Mouse (Mus musculus) fat pad, adult 2 months (tissue): ENCODE measurements around the gene Sgcd.
"Not testable (repeated sequence)": the region's sequence is repeated elsewhere in the genome, so short reads cannot be mapped to it uniquely, and the experiment has no call there.

ENCODE experiments used
- DNase-seq: peaks from one replicate; pipeline ENCODE4 v3.0.0-alpha.2; 2011; ENCODE audit warnings: low read depth, low spot score; ENCODE audit errors: extremely low read depth

Sgcd gene

DNA sequence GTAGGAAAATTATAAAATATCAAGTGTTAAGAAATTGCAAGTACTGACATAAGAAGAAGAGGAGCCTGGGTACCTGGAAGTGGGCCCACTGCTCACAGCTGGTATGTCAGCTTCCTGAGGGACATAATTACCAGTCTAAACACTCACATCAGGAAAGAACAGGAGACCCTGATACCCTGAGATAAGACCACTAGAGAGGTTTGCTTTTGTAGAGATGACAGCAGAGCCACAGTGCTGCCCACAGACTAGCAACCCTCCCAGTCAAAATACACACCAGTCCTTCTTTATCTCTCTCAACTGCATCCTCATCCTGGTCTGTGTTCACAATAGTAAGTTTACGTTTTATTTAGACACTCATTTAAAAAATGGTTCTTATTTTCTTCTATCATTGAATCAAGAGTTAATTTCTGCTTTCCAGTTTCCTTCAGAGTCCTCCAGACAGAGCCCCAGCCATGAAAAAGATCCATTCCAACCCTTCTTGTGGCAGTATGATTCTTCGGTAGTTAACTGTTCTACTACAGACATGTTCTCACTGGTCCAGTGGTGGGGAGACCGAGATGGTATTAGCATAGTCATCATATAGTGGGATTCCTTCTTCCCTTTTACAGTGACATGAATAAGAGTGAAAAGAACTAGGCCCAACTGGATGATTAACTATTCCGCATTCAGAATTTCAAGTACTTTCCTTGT is 211.4 kb downstream of the Sgcd start:
- no peak for DNase-seq

GRCm38 (mm10) chr11:47776019-47776418 is 212.8 kb downstream of the Sgcd start:
- no peak for DNase-seq

- no peak for DNase-seq
These were observed 222.9 kb downstream of the Sgcd start for GRCm38 (mm10) chr11:47765859-47766258.

- not testable (repeated sequence) for DNase-seq
These were observed 225.2 kb downstream of the Sgcd start for GRCm38 (mm10) chr11:47763569-47763968.

DNA sequence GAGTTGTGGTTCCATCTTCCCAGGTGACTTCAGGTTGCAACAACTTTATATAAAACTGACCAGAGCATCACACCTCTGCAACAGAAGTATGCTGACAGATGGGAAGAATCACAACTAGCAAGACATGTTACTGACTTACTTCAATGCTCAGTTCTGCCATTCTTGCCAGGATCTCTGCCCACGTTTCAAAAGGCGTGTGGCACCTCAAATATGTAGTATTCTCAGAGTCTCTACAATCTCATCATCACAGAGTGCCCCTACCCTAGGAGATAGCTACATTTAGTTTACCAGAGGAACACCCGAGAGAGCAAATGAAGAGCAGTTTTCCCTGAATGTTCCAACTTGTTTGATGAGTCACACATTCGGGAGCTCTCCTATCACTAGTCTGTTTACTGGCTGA is 229.8 kb downstream of the Sgcd start:
- DNase-seq: no peak

DNA sequence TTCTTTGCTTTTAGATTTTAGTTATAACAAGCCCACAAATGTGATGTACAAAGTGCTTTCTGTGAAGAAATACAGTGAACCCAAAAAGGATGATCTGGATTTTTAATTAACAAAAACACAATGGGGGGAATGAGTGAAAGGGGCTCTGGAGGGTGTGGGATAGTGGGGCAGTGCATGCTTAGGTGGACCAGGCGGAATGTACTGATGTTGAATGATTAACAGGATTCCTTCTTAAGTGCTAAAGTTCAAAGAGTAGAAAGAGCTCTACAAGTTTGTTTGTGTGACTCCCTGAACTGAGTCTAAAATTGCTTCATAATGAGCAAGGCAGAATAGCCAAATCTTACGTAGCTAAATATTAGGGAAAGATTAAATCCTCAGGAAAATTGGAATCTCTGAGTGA is 246.0 kb downstream of the Sgcd start:
- no peak for DNase-seq

GRCm38 (mm10) chr11:47704930-47705787 is 283.6 kb downstream of the Sgcd start:
- no peak for DNase-seq

GRCm38 (mm10) chr11:47695611-47696010 is 293.2 kb downstream of the Sgcd start:
- DNase-seq: no peak

DNA sequence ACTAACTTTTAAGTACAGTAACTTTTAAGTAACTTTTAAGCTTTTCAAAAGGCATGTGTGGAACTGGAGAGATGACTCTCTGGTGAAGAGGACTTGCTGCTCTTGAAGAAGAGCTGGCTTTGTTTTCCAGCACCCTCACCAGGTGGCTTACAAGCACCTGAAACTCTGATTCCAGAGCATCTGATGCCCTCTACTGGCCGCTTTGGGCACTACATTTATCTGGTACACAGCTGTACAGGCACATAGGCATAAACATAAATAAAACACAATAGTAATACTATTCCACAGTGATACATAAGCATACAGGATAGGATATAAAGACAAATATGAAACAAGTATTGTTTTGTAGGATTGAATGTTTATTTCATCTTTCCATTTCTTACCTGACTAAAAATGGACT is 330.6 kb downstream of the Sgcd start:
- DNase-seq: no peak

- no peak for DNase-seq
These were observed 342.9 kb downstream of the Sgcd start for GRCm38 (mm10) chr11:47645911-47646310.

DNA sequence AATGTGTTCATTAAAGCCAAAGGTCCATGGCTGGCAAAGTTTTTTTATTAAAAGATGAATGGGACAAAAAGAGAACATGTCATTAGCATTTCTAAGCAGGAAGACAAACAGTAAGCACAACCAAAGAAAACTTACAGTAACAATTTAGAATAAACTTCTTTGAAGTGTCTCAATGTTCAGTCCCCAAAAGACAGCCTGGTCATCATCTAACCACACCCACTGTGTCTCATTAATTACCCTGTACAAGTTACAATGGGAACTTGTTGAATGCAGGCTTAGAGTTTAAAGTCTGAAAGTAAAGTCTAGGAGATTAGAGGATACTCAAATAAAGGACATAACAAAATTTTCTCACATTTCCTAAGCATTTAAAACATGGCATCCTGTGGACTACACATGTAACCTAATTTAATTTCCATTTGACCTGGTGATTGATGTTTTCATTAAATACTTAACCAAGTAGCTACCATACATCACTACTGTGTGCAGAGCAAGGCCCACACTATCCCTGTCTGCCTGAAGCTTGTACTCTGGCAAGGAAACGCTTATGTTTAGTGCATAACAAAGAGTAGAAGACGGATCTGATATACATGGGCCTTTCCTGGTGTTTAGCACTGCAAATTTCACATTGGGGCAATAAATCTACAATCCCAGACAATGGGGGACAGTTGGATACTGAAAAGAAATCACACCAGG is 347.1 kb downstream of the Sgcd start:
- DNase-seq: no peak

DNA sequence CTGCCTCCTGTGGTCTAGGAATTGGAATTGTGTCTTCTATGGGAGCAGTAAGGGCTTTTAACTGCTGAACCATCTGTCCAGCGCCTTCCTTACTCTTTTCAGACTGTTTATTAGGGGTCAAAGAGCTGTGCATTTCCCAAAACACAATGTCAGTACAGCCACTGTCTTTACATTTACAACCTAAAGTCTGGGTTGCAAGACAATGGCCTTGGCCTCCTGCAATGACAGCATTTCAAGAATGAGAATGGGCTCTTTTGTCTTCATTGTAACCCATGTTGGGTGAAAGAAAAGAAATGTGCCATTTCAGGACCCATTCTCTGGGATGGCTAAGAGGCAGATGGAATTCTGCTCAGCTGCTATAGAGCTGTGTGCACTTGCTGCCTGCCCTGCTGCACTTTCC is 348.2 kb downstream of the Sgcd start:
- DNase-seq: no peak

DNA sequence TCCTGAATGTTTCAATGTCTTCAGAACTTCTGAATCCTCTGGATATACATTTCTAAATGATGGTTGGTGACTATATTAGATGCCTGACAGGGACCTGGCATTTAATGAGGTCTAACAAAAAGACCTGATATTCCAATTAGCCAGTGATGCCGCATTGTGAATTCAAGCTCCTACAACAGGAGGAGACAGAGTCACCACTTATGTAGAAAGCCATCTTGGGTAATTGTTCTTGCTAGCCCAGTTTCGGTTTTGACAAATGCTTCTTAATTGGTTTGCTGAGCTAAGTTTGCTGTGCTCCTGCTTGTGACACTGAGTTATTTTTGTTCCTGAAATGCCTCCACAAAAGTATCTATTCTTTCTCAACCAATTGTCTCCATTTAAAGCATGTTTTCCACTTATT is 358.6 kb downstream of the Sgcd start:
- no peak for DNase-seq

DNA sequence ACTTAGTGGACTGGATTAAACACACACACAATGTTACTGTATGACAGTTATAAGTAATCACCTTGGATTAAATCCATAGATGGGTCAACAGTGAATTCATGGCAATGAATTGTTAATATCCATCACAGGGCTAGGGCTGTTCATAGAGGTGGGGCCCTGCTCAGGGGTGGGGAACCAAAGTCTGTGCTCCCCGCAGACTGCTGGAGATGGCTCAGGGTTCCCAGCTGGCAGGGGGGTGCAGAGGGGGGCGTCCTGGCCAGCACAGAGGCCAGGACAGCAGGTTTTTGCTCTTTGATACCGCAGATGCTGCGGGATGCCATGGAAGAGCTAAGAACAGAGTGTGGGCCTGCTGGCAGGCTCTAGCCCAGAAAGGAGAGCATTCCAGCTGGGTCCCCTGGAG is 378.9 kb downstream of the Sgcd start:
- DNase-seq: no peak

DNA sequence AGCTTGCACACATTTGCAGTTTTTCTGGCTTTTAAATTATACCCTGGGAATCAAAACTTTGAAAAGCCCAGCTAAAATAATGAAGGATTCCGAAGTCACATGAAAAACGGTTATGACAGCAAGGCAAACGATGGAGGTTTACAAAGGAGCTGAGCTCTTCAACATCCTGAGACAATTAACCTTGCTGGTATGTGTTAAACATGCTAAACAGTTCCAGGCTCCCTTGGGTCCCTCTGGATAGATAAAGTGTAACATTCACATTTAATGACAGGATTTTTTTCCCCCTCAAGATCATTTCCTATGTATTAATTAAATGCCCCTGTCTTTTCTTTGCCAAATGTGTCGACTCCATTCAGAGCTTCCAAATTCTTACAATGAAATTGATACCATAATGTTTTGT is 414.1 kb downstream of the Sgcd start:
- no peak for DNase-seq

DNA sequence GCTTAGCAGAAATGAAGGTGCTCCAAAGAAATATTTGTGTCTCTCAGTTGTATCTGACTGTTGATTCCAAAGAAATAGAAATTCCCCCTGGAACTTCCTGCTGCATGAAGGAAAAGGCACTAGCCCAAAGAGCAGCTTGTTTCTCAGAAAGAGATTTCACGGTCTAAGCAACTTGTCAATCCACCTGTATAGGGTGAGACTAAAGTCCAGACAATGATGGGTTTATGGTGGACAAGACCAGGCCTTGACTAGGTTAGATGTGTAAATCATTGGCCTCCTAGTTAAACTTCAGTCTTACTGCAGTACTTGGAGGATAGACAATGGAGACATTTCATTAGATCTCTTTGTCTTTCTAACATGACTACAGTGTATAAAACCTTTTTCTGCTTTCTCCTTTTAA is 420.3 kb downstream of the Sgcd start:
- DNase-seq: no peak

GRCm38 (mm10) chr11:47566156-47566555 is 422.6 kb downstream of the Sgcd start:
- no peak for DNase-seq

GRCm38 (mm10) chr11:47524845-47525244 is 463.9 kb downstream of the Sgcd start:
- no peak for DNase-seq

- DNase-seq: no peak
These were observed 480.7 kb downstream of the Sgcd start for GRCm38 (mm10) chr11:47508047-47508446.

- DNase-seq: not testable (repeated sequence)
These were observed 485.5 kb downstream of the Sgcd start for GRCm38 (mm10) chr11:47503236-47503635.

GRCm38 (mm10) chr11:47473493-47474230 is 515.1 kb downstream of the Sgcd start:
- no peak for DNase-seq
